In genomic region chr1:38470166-38470565, GRCm38 (mm10) we compare ENCODE assay signal across 18 mouse cellular contexts.
DNase-seq lines count a peak whose midpoint lies in the region; ATAC-seq and TF ChIP-seq lines count a peak whose summit lies in the region.
"Had no signal": no experiment of that assay in that cellular context is flagged by ENCODE, and none has a peak within 500 bp of the region (broad histone marks: within the 10 kb centered on the region; RNA-seq: fewer than 3 reads in every experiment).

No protein-coding gene starts in this region.

- no peak overlapping the region for H3ac ChIP-seq in myocyte (ENCODE audit: control insufficient read depth, insufficient read length)

- no peaks in the 10 kb centered on the region for H3K36me3 ChIP-seq in embryonic facial prominence, embryonic 11.5 days (replicated peaks; ENCODE audit: control insufficient read depth, insufficient read depth, low read depth, low read length)
- H3K36me3 ChIP-seq in embryonic facial prominence, embryonic 10.5 days (replicated peaks) = no peaks in the 10 kb centered on the region
- no peaks in the 10 kb centered on the region for H3K36me3 ChIP-seq in heart, embryonic 16.5 days (ENCODE audit: control insufficient read depth, insufficient read depth)
- H3K36me3 ChIP-seq in myocyte (ENCODE audit: control insufficient read depth, insufficient read depth) = no peaks in the 10 kb centered on the region
- H3K36me3 ChIP-seq: G1E; midbrain, embryonic 12.5 days had no signal

- H3K27ac ChIP-seq in embryonic facial prominence, embryonic 11.5 days (replicated peaks; ENCODE audit: low read depth, low read length) = no peak overlapping the region
- no peak overlapping the region for H3K27ac ChIP-seq in embryonic facial prominence, embryonic 10.5 days (replicated peaks)
- H3K27ac ChIP-seq in heart, embryonic 16.5 days (ENCODE audit: low read length) = no peak overlapping the region
- H3K27ac ChIP-seq: macrophage; midbrain, embryonic 12.5 days had no signal

- H3K79me2 ChIP-seq in myocyte (ENCODE audit: control insufficient read depth, insufficient read depth) = no peaks in the 10 kb centered on the region

- no peak overlapping the region for H3K9ac ChIP-seq in embryonic facial prominence, embryonic 11.5 days (replicated peaks; ENCODE audit: low read length)
- H3K9ac ChIP-seq in heart, embryonic 16.5 days (ENCODE audit: low read length) = no peak overlapping the region
- H3K9ac ChIP-seq: midbrain, embryonic 12.5 days had no signal

- no peak overlapping the region for H3K4me3 ChIP-seq in embryonic facial prominence, embryonic 11.5 days (ENCODE audit: low read depth, low read length)
- H3K4me3 ChIP-seq in embryonic facial prominence, embryonic 10.5 days = no peak overlapping the region
- H3K4me3 ChIP-seq in heart, embryonic 16.5 days (ENCODE audit: low read length) = no peak overlapping the region
- H3K4me3 ChIP-seq in myocyte = no peak overlapping the region
- H3K4me3 ChIP-seq: midbrain, embryonic 12.5 days had no signal

- H3K4me1 ChIP-seq in embryonic facial prominence, embryonic 11.5 days (ENCODE audit: control insufficient read depth, insufficient read depth, low read length) = peaks cover 4% of the 10 kb centered on the region; the same call in 1 of the 2 replicates
- H3K4me1 ChIP-seq in embryonic facial prominence, embryonic 10.5 days = peaks cover 22% of the 10 kb centered on the region
- peaks cover 8% of the 10 kb centered on the region for H3K4me1 ChIP-seq in heart, embryonic 16.5 days (ENCODE audit: control insufficient read depth, insufficient read depth, low read length)

- DNase-seq in embryonic facial prominence, embryonic 11.5 days (ENCODE audit: low spot score) = peak; percentile 31
- no peak for DNase-seq in embryonic facial prominence, embryonic 10.5 days (ENCODE audit: low spot score)
- DNase-seq in heart, adult 18-20 months = no peak
- DNase-seq in adrenal gland, postnatal 10 days = peak; percentile 10
- DNase-seq in ovary, postnatal 10 days (ENCODE audit: low spot score) = no peak
- DNase-seq: cerebellum, adult 8-10 months; gastrocnemius, postnatal 14 days; kidney, adult 2 months; kidney, postnatal 25 days; lung, adult 2 months; thymus, postnatal 14 days had no signal

- ATAC-seq in embryonic facial prominence, embryonic 11.5 days (replicated peaks; ENCODE audit: insufficient number of reproducible peaks, low FRiP score, low TSS enrichment, low read depth) = no peak
- no peak for ATAC-seq in heart, embryonic 16.5 days (replicated peaks; ENCODE audit: extremely low read depth, insufficient read depth, low FRiP score)
- ATAC-seq: forebrain, embryonic 16.5 days; hindbrain, embryonic 16.5 days had no signal

- H3K4me2 ChIP-seq in embryonic facial prominence, embryonic 11.5 days (ENCODE audit: low read depth, low read length) = no peak overlapping the region
- peak overlapping the region; percentile 44 for H3K4me2 ChIP-seq in heart, embryonic 16.5 days (ENCODE audit: low read depth, low read length)
- peak overlapping the region; percentile 35 for H3K4me2 ChIP-seq in myocyte (ENCODE audit: low read depth)
- H3K4me2 ChIP-seq: midbrain, embryonic 12.5 days had no signal

- H3K27me3 ChIP-seq in embryonic facial prominence, embryonic 11.5 days (ENCODE audit: control insufficient read depth, insufficient read depth, low read length) = no peaks in the 10 kb centered on the region
- H3K27me3 ChIP-seq in embryonic facial prominence, embryonic 10.5 days (replicated peaks; ENCODE audit: low read depth, poor library complexity, severe bottlenecking) = no peaks in the 10 kb centered on the region
- no peaks in the 10 kb centered on the region for H3K27me3 ChIP-seq in heart, embryonic 16.5 days (ENCODE audit: control insufficient read depth, insufficient read depth, low read length)
- no peaks in the 10 kb centered on the region for H3K27me3 ChIP-seq in myocyte (ENCODE audit: control insufficient read depth, insufficient read depth, insufficient read length)
- H3K27me3 ChIP-seq: midbrain, embryonic 12.5 days had no signal

- WGBS in embryonic facial prominence, embryonic 11.5 days = 58% methylated on average over 5 of the region's 5 CpGs
- whole genome bisulfite sequencing in embryonic facial prominence, embryonic 10.5 days = 64% methylated on average over 5 of the region's 5 CpGs
- WGBS in heart, embryonic 16.5 days = 54% methylated on average over 5 of the region's 5 CpGs

- no peak for TF ChIP-seq POLR2A in myocyte (IDR thresholded peaks at IDR 0.05; ENCODE audit: insufficient read length, low read depth)

- no peaks in the 10 kb centered on the region for H3K9me3 ChIP-seq in embryonic facial prominence, embryonic 11.5 days (replicated peaks; ENCODE audit: control insufficient read depth, low read length)
- H3K9me3 ChIP-seq in embryonic facial prominence, embryonic 10.5 days = no peaks in the 10 kb centered on the region
- H3K9me3 ChIP-seq in heart, embryonic 16.5 days (replicated peaks; ENCODE audit: control insufficient read depth, low read length) = no peaks in the 10 kb centered on the region
- H3K9me3 ChIP-seq: G1E; midbrain, embryonic 12.5 days had no signal

TF ChIP-seq in myocyte, 11 proteins besides CTCF, POLR2A, EP300 and RAD21:
- TF ChIP-seq USF1 (IDR thresholded peaks at IDR 0.05; ENCODE audit: low read depth) (no peak), MYOD1 (IDR thresholded peaks at IDR 0.05; ENCODE audit: control insufficient read depth in 1 of 3, insufficient read length in 2 of 3, low read depth in 2 of 3) (no peak), CEBPB (IDR thresholded peaks at IDR 0.05; ENCODE audit: insufficient read depth, poor library complexity, severe bottlenecking) (no peak), TCF3 (IDR thresholded peaks at IDR 0.05; ENCODE audit: insufficient read length, low read depth) (no peak), MYOG (IDR thresholded peaks at IDR 0.05; ENCODE audit: control insufficient read depth in 1 of 3, insufficient read depth in 1 of 3, insufficient read length in 2 of 3, low read depth in 2 of 3) (no peak), REST (IDR thresholded peaks at IDR 0.05; ENCODE audit: insufficient read depth, insufficient read length) (no peak), POLR2AphosphoS2 (IDR thresholded peaks at IDR 0.05; ENCODE audit: insufficient read length, low read depth) (no peak), E2F4 (IDR thresholded peaks at IDR 0.05; ENCODE audit: insufficient read depth) (no peak), MAX (IDR thresholded peaks at IDR 0.05; ENCODE audit: low read depth) (no peak), TCF12 (IDR thresholded peaks at IDR 0.05; ENCODE audit: insufficient read depth, poor library complexity, severe bottlenecking) (no peak)
TF ChIP-seq in myocyte: peak in this region for 0.

Comparison
In these comparisons a context has a peak if more than half of its experiments do, and no peak if none do; other contexts are left out.
1. DNase-seq: peak in embryonic facial prominence, embryonic 11.5 days (single experiment) and adrenal gland, postnatal 10 days (single experiment); none in embryonic facial prominence, embryonic 10.5 days (single experiment), heart, adult 18-20 months (0 of 2) and ovary, postnatal 10 days (single experiment).